Mouse (Mus musculus) embryonic stem cell, embryonic (primary cell): ENCODE results near the gene Cd300lg.

Experiments used
- CTCF ChIA-PET, 4 experiments: fragments of 300-600 bp in 2 of 4; fragments of 350-600 bp in 2 of 4; sonication (Branson Sonifier 250); formaldehyde crosslinking; loops; one replicate each; lab custom pipeline; 2022; ENCODE audit warnings: inconsistent platforms in 2 of 4; lab: Charles Lee
- POLR2A ChIA-PET, 4 experiments: fragments of 300-600 bp in 2 of 4; fragments of 350-600 bp in 2 of 4; sonication (Branson Sonifier 250); formaldehyde crosslinking; loops; one replicate each; lab custom pipeline; 2022; ENCODE audit warnings: antibody characterized with exemption in 4 of 4, inconsistent platforms in 1 of 4; lab: Charles Lee

Cd300lg gene

DNA sequence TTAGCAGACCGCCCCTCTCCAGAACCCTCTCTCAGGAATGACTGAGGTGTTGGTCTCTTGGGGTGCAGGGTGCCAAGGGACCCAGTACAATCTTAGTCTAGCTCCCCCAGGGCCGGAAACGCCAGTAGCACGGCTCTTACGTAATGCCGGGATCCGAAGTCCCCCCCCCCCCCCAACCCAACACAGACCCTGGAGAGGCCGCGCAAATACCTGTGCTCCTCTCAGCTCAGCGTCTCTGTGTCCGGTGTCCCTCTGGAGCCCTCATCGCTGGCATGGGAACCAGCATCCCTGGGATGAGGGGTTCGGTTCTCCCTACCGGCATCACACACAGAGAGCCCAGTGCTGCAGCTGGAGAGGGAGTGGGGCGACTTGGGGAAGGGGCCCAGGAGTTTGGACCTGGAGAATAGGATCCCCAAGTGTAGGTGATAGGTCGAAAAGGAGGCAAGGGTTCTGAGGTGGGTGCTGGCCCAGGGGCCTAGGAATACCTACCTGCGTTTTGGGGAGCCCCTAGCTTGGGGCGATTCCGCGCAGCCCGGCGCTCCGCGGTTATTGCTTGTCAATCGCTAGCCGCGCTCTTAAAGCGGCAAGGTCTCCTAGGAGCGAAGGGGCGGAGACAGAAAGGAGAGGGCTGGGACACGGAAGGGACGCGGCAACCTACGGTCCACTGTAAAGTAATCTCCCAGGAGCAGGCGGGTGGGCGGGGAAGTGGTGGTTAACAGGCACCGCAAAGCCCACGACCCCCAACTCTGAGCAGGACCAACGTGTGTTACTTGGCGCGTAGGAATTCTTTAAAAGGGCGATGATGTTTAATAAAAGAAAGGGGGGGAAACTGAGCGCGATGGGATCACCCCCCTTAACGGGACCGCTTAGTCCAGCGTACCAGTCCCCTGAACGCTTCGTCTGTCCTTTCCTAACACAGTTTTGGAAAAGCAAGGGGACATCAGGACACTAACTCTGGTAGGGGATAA lies 46.9 kb downstream of the Cd300lg start, which contains the start of gene Mpp2:
TSS of gene Mpp2 (minus strand) at position 585 of the 968 bp plus-strand sequence.
- CTCF ChIA-PET: interaction anchor here (0.6 to 1.9 kb wide), 11 partner anchors 8 to 178 kb away, joined by 3 to 6 read pairs (median 3); partner anchors contain the start of genes BC030867 (in 1 of the 4) and Pyy (in 1 of the 4)
- POLR2A ChIA-PET: interaction anchor here in 2 of 4 experiments (0.5 to 1.0 kb wide), 2 partner anchors 34 to 83 kb away, joined by 3 read pairs; no protein-coding TSS in a partner anchor

DNA sequence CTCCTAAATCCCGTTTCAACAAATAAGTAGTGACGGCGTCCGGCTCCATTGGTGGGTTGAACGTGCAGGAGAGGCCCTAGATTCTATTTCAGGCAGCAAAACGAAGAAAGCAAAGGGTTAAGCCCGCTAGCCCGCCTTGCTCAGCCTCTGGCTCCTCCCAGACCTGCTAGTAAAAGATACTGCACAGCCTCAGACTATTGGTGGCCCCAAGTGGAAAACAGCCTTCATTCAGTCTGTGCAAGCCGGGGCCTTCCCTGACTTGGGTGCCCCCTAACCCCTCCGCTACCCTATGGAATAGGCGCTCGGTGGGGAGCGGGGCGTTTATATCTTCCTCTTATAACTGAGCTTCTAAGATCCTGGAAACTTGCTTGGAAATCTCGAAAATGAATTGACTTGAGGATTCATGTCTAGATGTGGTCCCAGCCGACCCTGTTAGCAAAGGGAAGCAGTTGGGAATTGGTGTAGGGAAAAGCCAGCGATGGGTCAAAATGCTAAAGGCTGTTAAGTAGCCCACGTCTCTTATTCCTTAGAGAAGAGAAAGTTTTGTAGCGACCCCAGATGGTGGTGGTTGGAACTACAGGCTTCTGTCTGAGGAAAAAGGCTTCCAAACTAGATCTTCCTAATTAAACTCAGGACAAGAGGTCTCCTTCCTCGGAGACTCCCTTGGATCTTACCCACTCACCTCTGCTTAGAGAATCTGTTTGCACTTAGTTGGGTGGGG lies 47.9 kb downstream of the Cd300lg start:
- ChIA-PET CTCF (interaction anchor here in 2 of 4 experiments (0.5 to 1.7 kb wide), 4 partner anchors 13 to 378 kb away, joined by 3 to 4 read pairs (median 3); partner anchors contain the start of gene Pyy (in 1 of the 2)), POLR2A (interaction anchor here in 2 of 4 experiments (0.5 to 1.0 kb wide), 3 partner anchors 138 to 447 kb away, joined by 3 read pairs; partner anchors contain the start of gene Ubtf (in 1 of the 2))

DNA sequence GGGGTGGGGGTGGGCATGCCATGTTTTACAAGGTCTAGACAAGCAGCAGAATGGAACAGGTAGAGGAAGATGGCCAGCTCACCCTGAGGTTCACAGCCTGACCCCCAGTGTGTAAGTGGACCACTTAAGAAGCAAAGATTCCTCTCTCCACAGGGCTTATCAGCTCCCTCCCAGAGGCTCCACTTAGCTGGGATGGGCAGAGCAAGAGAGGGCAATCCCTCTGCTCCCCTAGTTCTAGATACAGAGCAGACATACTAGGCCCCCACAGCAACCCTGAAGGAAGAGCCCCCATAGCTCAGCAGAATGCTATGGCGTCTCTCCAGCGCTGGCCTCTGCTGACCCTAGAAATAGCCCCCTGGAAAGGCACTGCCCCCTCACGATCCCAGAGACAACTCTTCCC lies 54.4 kb downstream of the Cd300lg start:
- ChIA-PET POLR2A (interaction anchor here in 2 of 4 experiments (0.6 to 1.6 kb wide), 10 partner anchors 8 to 1561 kb away, joined by 3 to 5 read pairs (median 3); partner anchors contain the start of genes G6pc3 (in 1 of the 2) and Tmem101 (in 1 of the 2)), CTCF (interaction anchor here in 1 of 4 experiments (0.7 to 1.6 kb wide), 2 partner anchors 8 to 392 kb away, joined by 3 to 6 read pairs; no protein-coding TSS in a partner anchor)

DNA sequence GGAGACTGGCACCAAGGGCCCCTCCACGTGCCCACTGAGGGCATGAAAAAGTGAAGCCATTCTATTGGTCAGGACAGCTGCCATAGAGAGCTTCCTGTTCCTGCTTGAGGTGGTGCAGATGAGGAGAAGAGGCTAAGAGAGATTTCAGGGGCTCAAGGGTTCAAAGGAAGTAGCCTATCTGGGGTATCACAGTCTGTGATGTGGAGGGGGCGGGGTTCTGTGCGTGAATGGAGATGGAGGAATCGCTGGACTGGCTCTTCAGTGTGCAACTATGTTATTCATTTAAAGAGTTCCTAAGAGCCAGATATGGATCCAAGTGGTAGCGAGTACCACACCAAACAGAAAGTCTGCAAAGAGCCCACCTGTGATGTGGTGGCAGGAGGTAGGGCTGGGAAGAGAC lies 55.1 kb downstream of the Cd300lg start:
- CTCF ChIA-PET: interaction anchor here in 3 of 4 experiments (0.6 to 1.6 kb wide), 7 partner anchors 9 to 612 kb away, joined by 3 to 6 read pairs (median 4); no protein-coding TSS in a partner anchor
- POLR2A ChIA-PET: interaction anchor here in 3 of 4 experiments (0.6 to 1.6 kb wide), 13 partner anchors 9 to 1683 kb away, joined by 3 to 5 read pairs (median 3); partner anchors contain the start of genes Cfap97d1 (in 1 of the 3), Cntd1 (in 1 of the 3), Coa3 (in 1 of the 3) and G6pc3 (in 1 of the 3)

DNA sequence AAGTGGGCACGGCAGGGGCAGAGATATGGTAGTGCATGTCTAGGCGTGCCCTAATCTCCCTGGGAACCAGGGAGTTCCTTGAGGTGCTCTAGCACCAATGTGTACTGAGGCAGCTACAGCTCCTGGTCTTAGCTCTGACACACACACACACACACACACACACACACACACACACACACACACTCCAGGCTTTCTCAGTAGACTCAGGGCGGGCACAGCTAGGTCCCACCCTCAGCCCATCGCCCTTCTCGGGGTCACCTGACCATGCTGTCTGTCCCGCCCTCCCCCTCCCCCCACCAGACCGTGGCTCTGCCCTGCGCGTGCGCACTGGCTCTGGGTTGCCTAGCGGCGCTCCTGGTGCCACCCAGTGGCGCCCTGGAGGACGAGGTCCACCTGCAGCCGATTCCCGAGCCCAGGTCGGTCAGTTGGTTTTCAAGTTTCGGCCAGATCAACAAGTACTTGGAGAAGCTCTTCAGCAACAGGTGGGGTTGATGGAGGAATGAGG lies 55.6 kb downstream of the Cd300lg start:
- POLR2A ChIA-PET: interaction anchor here (0.6 to 1.6 kb wide), 16 partner anchors 10 to 1683 kb away, joined by 3 to 5 read pairs (median 3); partner anchors contain the start of genes Cfap97d1 (in 1 of the 4), Cntd1 (in 1 of the 4), Coa3 (in 1 of the 4) and Tmem101 (in 1 of the 4)
- CTCF ChIA-PET: interaction anchor here in 3 of 4 experiments (0.6 to 1.6 kb wide), 10 partner anchors 9 to 612 kb away, joined by 3 to 6 read pairs (median 4); no protein-coding TSS in a partner anchor

DNA sequence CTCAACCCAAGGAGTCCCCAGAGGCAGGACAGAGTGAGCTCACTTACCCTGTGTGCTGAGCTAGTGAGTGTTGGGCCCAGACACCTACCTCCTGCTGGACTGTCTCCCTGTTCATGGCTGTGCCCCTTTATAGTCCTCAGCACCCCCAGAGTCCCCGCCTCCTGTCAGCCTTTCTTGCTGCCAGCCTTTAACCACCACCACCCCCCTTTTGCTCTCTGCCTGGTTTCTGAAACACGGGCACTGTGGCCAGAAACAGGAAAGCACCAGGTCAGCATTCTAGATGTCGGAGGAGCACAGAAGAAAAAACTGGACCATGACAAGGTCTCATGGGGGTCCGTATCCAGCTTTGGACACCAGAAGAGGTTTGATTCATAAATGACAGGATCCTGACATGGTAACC lies 59.9 kb downstream of the Cd300lg start, which contains the start of gene Ppy:
TSS of gene Ppy (minus strand) at position 101 of the 400 bp plus-strand sequence.
- CTCF ChIA-PET: interaction anchor here in 3 of 4 experiments (1.0 to 2.3 kb wide), 8 partner anchors 10 to 147 kb away, joined by 3 to 13 read pairs (median 4); partner anchors contain the start of genes BC030867 (in 1 of the 3) and Tmem101 (in 1 of the 3)

DNA sequence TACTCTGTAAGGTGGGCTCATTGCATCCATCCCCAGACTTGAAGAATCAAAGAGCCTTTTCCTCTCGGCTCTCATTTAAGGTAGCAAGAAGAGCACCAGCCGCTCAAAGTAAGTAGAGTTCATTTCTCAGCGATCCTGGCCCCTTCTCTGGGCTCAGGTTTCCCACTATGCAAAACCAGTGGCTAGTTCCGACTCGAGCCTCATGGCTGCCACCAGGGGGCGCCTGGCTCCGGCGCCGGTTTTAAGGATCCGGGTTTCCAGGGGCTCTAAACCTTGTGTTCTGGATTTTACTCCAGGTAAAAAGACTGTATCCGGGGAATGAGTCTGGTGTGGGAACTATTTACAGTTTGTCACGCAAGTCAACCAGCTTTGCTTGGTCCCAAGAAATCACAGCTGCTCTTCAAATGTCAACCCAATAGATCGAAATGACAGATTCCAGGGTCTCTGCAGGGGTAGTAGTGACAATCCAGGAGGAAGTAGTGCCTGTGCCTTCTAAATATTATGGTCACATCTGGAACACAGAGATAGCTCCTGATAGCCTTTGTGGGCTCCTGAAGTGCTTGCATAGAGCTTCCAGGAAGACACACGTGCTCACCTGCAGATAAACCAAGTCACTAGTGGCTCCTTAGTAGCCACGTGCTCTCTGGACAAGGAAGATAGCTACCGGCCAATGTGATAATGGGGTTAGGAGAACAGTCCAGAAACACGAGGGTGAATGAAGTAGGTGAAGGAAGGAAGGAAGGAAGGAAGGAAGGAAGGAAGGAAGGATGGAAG lies 61.4 kb downstream of the Cd300lg start:
- CTCF ChIA-PET: interaction anchor here (0.5 to 2.3 kb wide), 32 partner anchors 9 to 422 kb away, joined by 3 to 13 read pairs (median 4); partner anchors contain the start of genes BC030867 (in 2 of the 4) and Tmem101 (in 2 of the 4)

More for the DNA sequence above, 59.9 kb downstream of the Cd300lg start, which contains the start of gene Ppy:
- POLR2A ChIA-PET: interaction anchor here in 3 of 4 experiments (0.5 to 1.8 kb wide), 4 partner anchors 33 to 128 kb away, joined by 3 to 8 read pairs (median 5); partner anchors contain the start of gene Hdac5 (in 1 of the 3)

More for the DNA sequence above, 61.4 kb downstream of the Cd300lg start:
- POLR2A ChIA-PET: interaction anchor here in 2 of 4 experiments (0.6 to 1.7 kb wide), 7 partner anchors 23 to 437 kb away, joined by 3 to 8 read pairs (median 4); no protein-coding TSS in a partner anchor
